Mouse (Mus musculus) G1E (cell line): ENCODE measurements around the gene Tbx3. TPM values are rescaled to one million over a fixed set of nuclear protein-coding genes. Genes with fewer than 3 reads are reported as not detected.

ENCODE experiments used
- ATAC-seq: 2 replicates; pipeline ENCODE4 v1.8.0; 2016; ENCODE audit warnings: mild to moderate bottlenecking; ENCODE audit not compliant: insufficient number of reproducible peaks, poor library complexity, low FRiP score, severe bottlenecking; ENCODE audit errors: extremely low read depth
- DNase-seq: peaks from one replicate; pipeline ENCODE4 v3.0.0; 2012; ENCODE audit warnings: low spot score
- H3K27me3 ChIP-seq: 2 replicates; pipeline ENCODE4 v1.6.1; 2012; ENCODE audit warnings: mild to moderate bottlenecking, low read length, inconsistent platforms; ENCODE audit not compliant: insufficient read depth
- H3K36me3 ChIP-seq: replicated peaks from 2 replicates; pipeline ENCODE3; 2012; ENCODE audit warnings: mild to moderate bottlenecking, inconsistent platforms
- H3K4me1 ChIP-seq: 2 replicates; pipeline ENCODE4 v1.6.1; 2012; ENCODE audit warnings: low read depth, low read length, inconsistent platforms, mixed read lengths; ENCODE audit not compliant: insufficient read depth
- H3K4me3 ChIP-seq: 2 replicates; pipeline ENCODE4 v1.5.1; 2012; ENCODE audit warnings: low read depth, mild to moderate bottlenecking, inconsistent platforms, low read length, moderate library complexity, mixed read lengths
- H3K9me3 ChIP-seq: replicated peaks from 2 replicates; pipeline ENCODE4 v1.6.1; 2012; ENCODE audit warnings: inconsistent platforms
- CTCF ChIP-seq: IDR thresholded peaks from 2 replicates; pipeline ENCODE4 v1.5.1; 2012; ENCODE audit warnings: low read depth, low read length, inconsistent platforms, mixed read lengths
- GATA1 ChIP-seq: IDR thresholded peaks from 2 replicates; pipeline ENCODE4 v1.6.1; 2012; ENCODE audit warnings: borderline replicate concordance, low read length, inconsistent platforms, mixed read lengths
- GATA2 ChIP-seq: IDR thresholded peaks from 2 replicates; pipeline ENCODE4 v1.6.1; 2012; ENCODE audit warnings: low read depth, low read length, inconsistent platforms, borderline replicate concordance
- POLR2AphosphoS5 ChIP-seq: IDR thresholded peaks from 2 replicates; pipeline ENCODE4 v1.6.1; 2012; ENCODE audit warnings: low read depth, low read length, inconsistent platforms; ENCODE audit not compliant: insufficient replicate concordance
- TAL1 ChIP-seq: conservative IDR thresholded peaks from 2 replicates; pipeline ENCODE4 v1.6.1; 2012; ENCODE audit warnings: low read depth, low read length, inconsistent platforms, mixed read lengths
- polyA plus RNA-seq: library from polyadenylated mRNA; stranded (reverse); fragments of >175 nt; gene quantifications from 2 replicates; pipeline ENCODE4 v1.2.3, GENCODE M21; 2012
- total RNA-seq, 2 experiments: library from RNA; stranded (forward) in 1 of 2; stranded (reverse) in 1 of 2; fragments of 200-1000 nt in 1 of 2; fragments of >200 nt in 1 of 2; fragmentation: Nextera tagmentation in 1 of 2; gene quantifications; 2 replicates each; pipeline ENCODE4 v1.2.3; 2014 to 2017

Tbx3 gene
- total and polyA plus RNA-seq, 3 experiments: 0.05 TPM; not detected in 2

DNA sequence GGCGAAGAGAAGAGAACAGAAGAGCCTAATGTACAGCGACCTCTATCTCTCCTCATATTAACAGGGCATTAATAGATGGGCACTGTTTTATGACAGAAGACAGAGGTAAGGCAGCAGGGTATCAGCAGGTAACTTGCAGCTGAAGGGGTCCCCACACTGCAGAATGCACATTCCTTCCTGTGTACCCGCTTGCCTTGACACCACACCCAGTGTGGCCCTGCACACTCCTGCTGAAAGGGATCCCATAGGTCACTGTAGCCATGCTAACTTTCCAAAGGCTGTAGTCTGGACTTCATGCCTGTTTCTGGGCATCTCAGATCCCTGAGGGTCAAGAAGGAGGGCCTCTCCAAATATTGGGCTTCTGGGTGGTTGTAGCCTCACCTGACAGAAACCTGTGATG lies 42.4 kb upstream of the Tbx3 start:
- no peak for TF ChIP-seq TAL1
- TF ChIP-seq CTCF: no peak
- no peak for TF ChIP-seq GATA1
- no peak for TF ChIP-seq POLR2AphosphoS5
- no peak for TF ChIP-seq GATA2
- ATAC-seq: no peak
- no peaks in the 10 kb centered on the region; the same call in 1 of the 2 replicates for H3K27me3 ChIP-seq
- no peaks in the 10 kb centered on the region for H3K36me3 ChIP-seq
- H3K9me3 ChIP-seq: peaks cover 87% of the 10 kb centered on the region
- no peak overlapping the region for H3K4me3 ChIP-seq
- no peak for DNase-seq
- no peaks in the 10 kb centered on the region for H3K4me1 ChIP-seq

GRCm38 (mm10) chr5:119628746-119629327 lies 41.6 kb upstream of the Tbx3 start:
- Histone ChIP-seq H3K4me3 (no peak overlapping the region), H3K9me3 (peaks cover 89% of the 10 kb centered on the region), H3K4me1 (no peaks in the 10 kb centered on the region), H3K36me3 (no peaks in the 10 kb centered on the region), H3K27me3 (no peaks in the 10 kb centered on the region; the same call in 1 of the 2 replicates)
- ATAC-seq: no peak
- TF ChIP-seq GATA1 (no peak), CTCF (no peak), TAL1 (no peak), GATA2 (no peak), POLR2AphosphoS5 (no peak)
- DNase-seq: no peak

- TF ChIP-seq GATA1: no peak
- TF ChIP-seq POLR2AphosphoS5: no peak
- no peak for TF ChIP-seq TAL1
- TF ChIP-seq CTCF: no peak
- no peak for TF ChIP-seq GATA2
- DNase-seq (no peak), ATAC-seq (no peak)
- Histone ChIP-seq H3K36me3 (no peaks in the 10 kb centered on the region), H3K4me3 (no peak overlapping the region), H3K9me3 (peaks cover 88% of the 10 kb centered on the region), H3K4me1 (no peaks in the 10 kb centered on the region), H3K27me3 (no peaks in the 10 kb centered on the region)
Measured at GRCm38 (mm10) chr5:119633581-119633980, 36.9 kb upstream of the Tbx3 start.

DNA sequence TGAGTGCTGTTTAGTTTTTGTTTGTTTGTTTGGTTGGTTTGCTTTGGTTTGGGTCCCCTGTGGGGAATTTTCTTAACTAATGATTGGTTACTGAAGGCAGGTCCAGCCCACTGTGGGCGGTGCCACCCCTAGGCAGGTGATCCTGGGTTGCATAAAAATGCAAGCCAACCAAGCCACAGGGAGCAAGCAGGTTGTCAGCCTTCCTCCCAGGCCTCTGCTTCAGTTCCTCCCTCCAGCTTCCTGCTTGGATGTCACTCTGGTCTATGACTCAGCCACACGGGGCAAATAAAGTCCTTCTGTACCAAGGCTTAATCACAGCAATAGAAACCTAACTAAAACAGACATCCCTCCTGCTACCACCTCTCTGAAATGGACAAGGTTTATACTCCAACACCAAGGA lies 35.6 kb upstream of the Tbx3 start:
- H3K4me3 ChIP-seq: no peak overlapping the region
- no peak for DNase-seq
- no peak for ATAC-seq
- no peaks in the 10 kb centered on the region for H3K36me3 ChIP-seq
- no peaks in the 10 kb centered on the region for H3K4me1 ChIP-seq
- no peak for TF ChIP-seq GATA1
- TF ChIP-seq CTCF: no peak
- TF ChIP-seq GATA2: no peak
- TF ChIP-seq POLR2AphosphoS5: no peak
- no peak for TF ChIP-seq TAL1
- no peaks in the 10 kb centered on the region for H3K27me3 ChIP-seq
- H3K9me3 ChIP-seq: peaks cover 89% of the 10 kb centered on the region

- TF ChIP-seq GATA1 (no peak), TAL1 (no peak), CTCF (no peak), GATA2 (no peak), POLR2AphosphoS5 (no peak)
- no peaks in the 10 kb centered on the region for H3K4me1 ChIP-seq
- no peaks in the 10 kb centered on the region for H3K27me3 ChIP-seq
- peaks cover 92% of the 10 kb centered on the region for H3K9me3 ChIP-seq
- ATAC-seq (no peak), DNase-seq (no peak)
- H3K36me3 ChIP-seq: no peaks in the 10 kb centered on the region
- no peak overlapping the region for H3K4me3 ChIP-seq
Measured at GRCm38 (mm10) chr5:119638300-119638699, 32.2 kb upstream of the Tbx3 start.

DNA sequence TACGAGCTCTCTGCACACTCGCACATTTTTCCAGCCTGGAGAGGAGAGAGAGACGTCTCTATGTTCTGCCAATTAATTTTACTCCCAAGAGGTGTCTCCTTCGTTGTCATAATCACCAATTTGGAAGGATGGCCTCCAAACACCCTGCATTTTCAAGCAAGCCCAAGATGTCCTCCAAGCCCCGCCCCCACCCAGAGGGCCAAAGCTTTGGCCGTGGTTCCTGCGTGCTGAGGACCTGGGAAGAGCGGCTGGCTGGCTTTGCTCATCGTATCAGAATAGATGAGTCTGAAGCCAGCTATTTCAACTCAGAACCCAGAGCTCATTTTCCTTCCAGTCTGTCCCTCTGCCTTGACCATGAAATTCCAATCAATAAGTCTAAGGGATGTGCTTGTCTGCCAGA lies 29.4 kb upstream of the Tbx3 start:
- DNase-seq: no peak
- ATAC-seq: no peak
- no peaks in the 10 kb centered on the region for H3K27me3 ChIP-seq
- H3K9me3 ChIP-seq: peaks cover 82% of the 10 kb centered on the region
- no peak for TF ChIP-seq TAL1
- TF ChIP-seq POLR2AphosphoS5: no peak
- TF ChIP-seq GATA1: no peak
- no peak for TF ChIP-seq CTCF
- no peak for TF ChIP-seq GATA2
- H3K36me3 ChIP-seq: no peaks in the 10 kb centered on the region
- H3K4me1 ChIP-seq: no peaks in the 10 kb centered on the region
- H3K4me3 ChIP-seq: no peak overlapping the region

GRCm38 (mm10) chr5:119641714-119642113 lies 28.8 kb upstream of the Tbx3 start:
- TF ChIP-seq POLR2AphosphoS5 (no peak), GATA2 (no peak), GATA1 (no peak), CTCF (no peak), TAL1 (no peak)
- H3K9me3 ChIP-seq: peaks cover 82% of the 10 kb centered on the region
- no peaks in the 10 kb centered on the region for H3K4me1 ChIP-seq
- ATAC-seq (no peak), DNase-seq (no peak)
- no peak overlapping the region for H3K4me3 ChIP-seq
- H3K27me3 ChIP-seq: no peaks in the 10 kb centered on the region
- no peaks in the 10 kb centered on the region for H3K36me3 ChIP-seq
